Mouse (Mus musculus) kidney, embryonic 14.5 days (tissue): ENCODE measurements around the gene Col6a2. TPM values are rescaled to one million over a fixed set of nuclear protein-coding genes. Genes with fewer than 3 reads are reported as not detected.

Experiments used
- ATAC-seq: fragments of 200-750 bp; cut with Nextera tagmentation; 2 replicates; pipeline ENCODE4 v1.8.0; 2017; ENCODE audit warnings: moderate number of reproducible peaks, mild to moderate bottlenecking, moderate TSS enrichment, moderate library complexity; ENCODE audit not compliant: low FRiP score, low TSS enrichment
- H3K27ac ChIP-seq: fragments of 300-500 bp; sonication (generic); 2 replicates; pipeline ENCODE4 v1.5.1; 2014; ENCODE audit warnings: low read depth, mild to moderate bottlenecking, low read length, moderate library complexity, mixed read lengths
- H3K27me3 ChIP-seq: fragments of 300-500 bp; sonication (generic); 2 replicates; pipeline ENCODE4 v1.6.1; 2014; ENCODE audit warnings: mild to moderate bottlenecking, low read length; ENCODE audit not compliant: control insufficient read depth, insufficient read depth
- H3K36me3 ChIP-seq: fragments of 300-500 bp; sonication (generic); 2 replicates; pipeline ENCODE4 v1.6.1; 2014; ENCODE audit warnings: low read length, mixed read lengths; ENCODE audit not compliant: control insufficient read depth, insufficient read depth
- H3K4me1 ChIP-seq: fragments of 300-500 bp; sonication (generic); 2 replicates; pipeline ENCODE4 v1.6.1; 2014; ENCODE audit warnings: low read length, mixed read lengths; ENCODE audit not compliant: control insufficient read depth, insufficient read depth
- H3K4me2 ChIP-seq: fragments of 300-500 bp; sonication (generic); replicated peaks from 2 replicates; pipeline ENCODE4 v1.6.1; 2014; ENCODE audit warnings: low read depth, mild to moderate bottlenecking, low read length
- H3K4me3 ChIP-seq: fragments of 300-500 bp; sonication (generic); 2 replicates; pipeline ENCODE4 v1.5.1; 2014; ENCODE audit warnings: mild to moderate bottlenecking, low read length
- H3K9ac ChIP-seq: fragments of 300-500 bp; sonication (generic); 2 replicates; pipeline ENCODE4 v1.6.1; 2014; ENCODE audit warnings: low read depth, mild to moderate bottlenecking, low read length, moderate library complexity
- H3K9me3 ChIP-seq: fragments of 300-500 bp; sonication (generic); 2 replicates; pipeline ENCODE4 v1.6.1; 2016; ENCODE audit warnings: low read length; ENCODE audit not compliant: control insufficient read depth
- WGBS: fragments of 180-500 bp; shearing (Covaris S2); extraction: QIAGEN DNeasy Blood & Tissue Kit; methylation state at CpG from one replicate; pipeline ENCODE4 v1.1.7; 2014; 5-methylcytosine and 5-hydroxymethylcytosine counted together
- polyA plus RNA-seq: library from polyadenylated mRNA; unstranded; fragments of >200 nt; fragmentation: Nextera tagmentation; extraction: Ambion mirVana; gene quantifications from 2 replicates; pipeline ENCODE4 v1.2.1, GENCODE M21; 2014

The Col6a2 gene
- 19.8 and 22.0 TPM in 2 replicates for polyA plus RNA-seq

- 0 out of 2 replicates have a peak, but pooled peaks cover 3% of the 10 kb centered on the region for H3K4me1 ChIP-seq
- no peaks in the 10 kb centered on the region for H3K9me3 ChIP-seq
- H3K36me3 ChIP-seq: no peaks in the 10 kb centered on the region
- peak within 1 kb of the TSS; percentile 40 for H3K4me2 ChIP-seq
- no peak within 1 kb of the TSS; the same call in 1 of the 2 replicates for H3K27ac ChIP-seq
- 3% methylated on average over 31 of the region's 31 CpGs for WGBS
- H3K9ac ChIP-seq: peak within 1 kb of the TSS; percentile 53
- ATAC-seq: peak; percentile 92
- no peaks in the 10 kb centered on the region for H3K27me3 ChIP-seq
- peak within 1 kb of the TSS; percentile 45 for H3K4me3 ChIP-seq
These were observed at the start of gene Col6a2 for GRCm38 (mm10) chr10:76622928-76623680. Col6a2 (minus strand) TSS chr10:76623630.

GRCm38 (mm10) chr10:76671939-76672338 is 48.5 kb upstream of the Col6a2 start:
- Histone ChIP-seq H3K4me1 (no peaks in the 10 kb centered on the region), H3K9me3 (no peaks in the 10 kb centered on the region), H3K27me3 (no peaks in the 10 kb centered on the region), H3K36me3 (no peaks in the 10 kb centered on the region), H3K9ac (no peak overlapping the region), H3K4me3 (no peak overlapping the region), H3K4me2 (no peak overlapping the region), H3K27ac (no peak overlapping the region)
- 90% methylated on average over 9 of the region's 9 CpGs for WGBS
- no peak for ATAC-seq

GRCm38 (mm10) chr10:76668947-76669284 is 45.5 kb upstream of the Col6a2 start:
- Histone ChIP-seq H3K4me2 (no peak overlapping the region), H3K4me3 (no peak overlapping the region), H3K9ac (no peak overlapping the region), H3K9me3 (peaks cover 8% of the 10 kb centered on the region; the same call in 1 of the 2 replicates), H3K27ac (peak overlapping the region; percentile 51; the same call in 1 of the 2 replicates), H3K36me3 (no peaks in the 10 kb centered on the region), H3K27me3 (no peaks in the 10 kb centered on the region), H3K4me1 (0 out of 2 replicates have a peak, but pooled peaks cover 2% of the 10 kb centered on the region)
- 23% methylated on average over 7 of the region's 7 CpGs for WGBS
- ATAC-seq: peak; percentile 32; the same call in 1 of the 2 replicates

GRCm38 (mm10) chr10:76668261-76668946 is 45.0 kb upstream of the Col6a2 start:
- 87% methylated on average over 4 of the region's 4 CpGs for WGBS
- 0 out of 2 replicates have a peak, but pooled peaks have one; percentile 32 for ATAC-seq

GRCm38 (mm10) chr10:76667197-76667805 is 43.9 kb upstream of the Col6a2 start:
- no peak for ATAC-seq
- 88% methylated on average over 1 of the region's 1 CpGs for WGBS
- Histone ChIP-seq H3K9ac (no peak overlapping the region), H3K27me3 (no peaks in the 10 kb centered on the region), H3K36me3 (no peaks in the 10 kb centered on the region), H3K27ac (no peak overlapping the region), H3K9me3 (peaks cover 8% of the 10 kb centered on the region; the same call in 1 of the 2 replicates), H3K4me1 (0 out of 2 replicates have a peak, but pooled peaks cover 2% of the 10 kb centered on the region), H3K4me3 (no peak overlapping the region), H3K4me2 (no peak overlapping the region)

More at GRCm38 (mm10) chr10:76668261-76668946, 45.0 kb upstream of the Col6a2 start:
- H3K27me3 ChIP-seq: no peaks in the 10 kb centered on the region
- H3K36me3 ChIP-seq: no peaks in the 10 kb centered on the region
- no peak overlapping the region for H3K4me2 ChIP-seq
- H3K9ac ChIP-seq: no peak overlapping the region
- H3K4me3 ChIP-seq: no peak overlapping the region
- peaks cover 8% of the 10 kb centered on the region; the same call in 1 of the 2 replicates for H3K9me3 ChIP-seq
- 0 out of 2 replicates have a peak, but pooled peaks cover 2% of the 10 kb centered on the region for H3K4me1 ChIP-seq
- no peak overlapping the region for H3K27ac ChIP-seq

GRCm38 (mm10) chr10:76665551-76665950 is 42.1 kb upstream of the Col6a2 start:
- ATAC-seq: no peak
- H3K4me1 ChIP-seq: 0 out of 2 replicates have a peak, but pooled peaks cover 2% of the 10 kb centered on the region
- H3K27me3 ChIP-seq: no peaks in the 10 kb centered on the region
- H3K9ac ChIP-seq: no peak overlapping the region
- peaks cover 8% of the 10 kb centered on the region; the same call in 1 of the 2 replicates for H3K9me3 ChIP-seq
- H3K27ac ChIP-seq: no peak overlapping the region
- 90% methylated on average over 11 of the region's 11 CpGs for WGBS
- no peaks in the 10 kb centered on the region for H3K36me3 ChIP-seq
- no peak overlapping the region for H3K4me3 ChIP-seq
- H3K4me2 ChIP-seq: no peak overlapping the region

GRCm38 (mm10) chr10:76664156-76665115 is 41.0 kb upstream of the Col6a2 start:
- H3K27me3 ChIP-seq: no peaks in the 10 kb centered on the region
- peaks cover 8% of the 10 kb centered on the region; the same call in 1 of the 2 replicates for H3K9me3 ChIP-seq
- H3K27ac ChIP-seq: no peak overlapping the region
- no peak overlapping the region for H3K9ac ChIP-seq
- H3K4me3 ChIP-seq: no peak overlapping the region
- no peak overlapping the region for H3K4me2 ChIP-seq
- H3K4me1 ChIP-seq: 0 out of 2 replicates have a peak, but pooled peaks cover 2% of the 10 kb centered on the region
- 68% methylated on average over 20 of the region's 20 CpGs for WGBS
- no peaks in the 10 kb centered on the region for H3K36me3 ChIP-seq
- 0 out of 2 replicates have a peak, but pooled peaks have one; percentile 16 for ATAC-seq
